Mouse (Mus musculus): ENCODE measurements around the gene Mprip. TPM values are rescaled to one million over a fixed set of nuclear protein-coding genes. Genes with fewer than 3 reads are reported as not detected.

Gene Mprip
- total RNA-seq, 1 experiment from 2014 or later: 101 TPM

DNA sequence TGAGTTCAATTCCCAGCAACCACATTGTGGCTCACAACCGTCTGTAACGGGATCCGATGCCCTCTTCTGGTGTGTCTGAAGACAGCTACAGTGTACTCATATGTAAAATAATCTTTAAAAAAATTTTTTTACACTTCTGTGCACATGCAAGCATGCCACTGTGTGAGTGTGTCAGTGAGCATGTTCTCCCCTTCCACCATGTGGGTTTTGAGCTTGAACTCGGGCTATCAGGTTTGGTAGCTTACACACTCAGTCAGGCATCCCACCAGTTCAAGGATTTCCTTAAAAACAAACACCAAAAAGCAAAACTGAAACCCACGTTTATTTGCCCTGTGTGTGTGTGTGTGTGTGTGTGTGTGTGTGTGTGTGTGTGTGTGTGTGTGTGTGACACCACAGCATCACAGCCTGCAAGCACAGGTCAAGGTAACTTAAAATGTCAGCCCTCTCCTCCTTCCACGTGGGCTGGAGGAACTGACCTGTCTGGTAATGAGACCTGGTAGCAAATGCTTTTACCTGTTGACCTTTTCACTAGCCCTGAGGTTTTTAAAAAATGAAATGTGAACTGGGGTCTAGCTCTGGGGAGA is 154.5 kb downstream of the Mprip start:
- ATAC-seq (replicated peaks; ENCODE audit: low read depth, poor library complexity, severe bottlenecking): no peak

DNA sequence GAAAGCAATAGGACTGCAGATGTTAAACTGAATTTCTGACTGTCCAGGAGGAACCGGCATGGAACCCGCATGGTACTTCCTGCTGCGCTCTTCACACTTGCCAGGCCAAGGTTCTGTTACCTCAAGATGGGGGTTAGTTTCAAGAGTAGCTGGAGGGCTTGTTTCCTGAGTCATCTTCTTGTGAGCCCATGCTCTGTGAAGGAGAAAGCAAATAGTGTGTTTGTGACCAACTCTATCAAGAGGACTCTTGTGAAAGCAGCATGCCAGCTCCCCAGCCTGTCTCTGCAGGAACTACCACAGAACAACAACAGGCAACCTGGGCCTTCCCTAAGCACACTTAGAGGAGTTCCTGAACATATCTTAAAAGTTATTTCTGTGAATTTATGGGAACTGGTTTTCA is 156.8 kb downstream of the Mprip start:
- ATAC-seq (replicated peaks; ENCODE audit: low read depth, poor library complexity, severe bottlenecking): no peak

DNA sequence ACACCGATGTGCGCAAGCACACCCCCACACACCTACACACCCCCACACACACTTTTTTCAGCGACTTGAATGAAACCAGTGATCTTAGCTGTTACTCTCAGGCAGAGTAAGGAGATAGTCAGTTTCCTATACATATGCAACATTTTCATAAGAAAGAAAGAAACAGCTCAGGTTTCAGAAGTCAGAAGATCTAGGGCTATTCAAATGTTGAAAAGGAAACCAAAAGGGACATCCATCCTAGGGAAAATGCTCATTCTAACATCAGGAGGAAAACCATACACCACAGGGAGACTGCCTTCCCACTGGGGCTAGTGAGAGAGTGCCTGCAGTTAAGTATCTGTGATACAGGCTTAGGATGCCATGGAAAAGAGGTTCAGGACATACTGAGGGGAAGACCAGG is 160.5 kb downstream of the Mprip start:
- ATAC-seq (replicated peaks; ENCODE audit: low read depth, poor library complexity, severe bottlenecking): no peak

Other genes starting within 250 kb of the Mprip start
- 4.4 and 8.4 TPM in 2 replicates for gene Jmjd4, start 211.3 kb upstream of the Mprip start, total RNA-seq (2017)
- 8.2 and 8.5 TPM in 2 replicates for gene Snap47, start 210.1 kb upstream of the Mprip start, total RNA-seq (2017)
- 2.5 and 3.0 TPM in 2 replicates for gene Zfp867, start 188.8 kb upstream of the Mprip start, total RNA-seq (2017)
- 14.9 and 23.1 TPM in 2 replicates for gene Zkscan17, start 134.6 kb upstream of the Mprip start, total RNA-seq (2017)
- gene Nlrp3, start 119.7 kb upstream of the Mprip start, total RNA-seq (2017): 2.8 and 7.3 TPM in 2 replicates
- not detected in 2 replicates for gene Olfr222, start 85.1 kb upstream of the Mprip start, total RNA-seq (2017)
- not detected in 2 replicates for gene Olfr223, start 68.0 kb upstream of the Mprip start, total RNA-seq (2017)
- gene Pld6, start 126.3 kb downstream of the Mprip start, total RNA-seq (2017): 2.6 and 3.2 TPM in 2 replicates
- gene Flcn, start 148.7 kb downstream of the Mprip start, total RNA-seq (2017): 18.0 and 18.4 TPM in 2 replicates
- gene Nt5m, start 178.1 kb downstream of the Mprip start, total RNA-seq (2017): 17.2 and 20.0 TPM in 2 replicates
- gene Cops3, start 178.5 kb downstream of the Mprip start, total RNA-seq (2017): 202 and 227 TPM in 2 replicates

All from common myeloid progenitor, adult 5-6 weeks (primary cell).